Mouse (Mus musculus) neural tube, embryonic 13.5 days (tissue): ENCODE data around the gene Phactr2. TPM values are rescaled to one million over a fixed set of nuclear protein-coding genes. Genes with fewer than 3 reads are reported as not detected.

Experiments used
- ATAC-seq: fragments of 200-750 bp; cut with Nextera tagmentation; 2 replicates; pipeline ENCODE4 v1.8.0; 2017; ENCODE audit warnings: low read depth, mild to moderate bottlenecking, moderate TSS enrichment, moderate library complexity
- H3K27ac ChIP-seq: fragments of 300-500 bp; sonication (generic); replicated peaks from 2 replicates; pipeline ENCODE4 v1.5.1; 2015; ENCODE audit warnings: moderate library complexity, mild to moderate bottlenecking, inconsistent platforms
- H3K27me3 ChIP-seq: fragments of 300-500 bp; sonication (generic); 2 replicates; pipeline ENCODE4 v1.6.1; 2015; ENCODE audit warnings: mild to moderate bottlenecking, inconsistent platforms
- H3K36me3 ChIP-seq: fragments of 300-500 bp; sonication (generic); 2 replicates; pipeline ENCODE4 v1.6.1; 2015; ENCODE audit warnings: mild to moderate bottlenecking, inconsistent platforms
- H3K4me1 ChIP-seq: fragments of 300-500 bp; sonication (generic); replicated peaks from 2 replicates; pipeline ENCODE4 v1.6.1; 2015; ENCODE audit warnings: inconsistent platforms
- H3K4me2 ChIP-seq: fragments of 300-500 bp; sonication (generic); 2 replicates; pipeline ENCODE4 v1.6.1; 2015; ENCODE audit warnings: inconsistent platforms, mild to moderate bottlenecking, moderate library complexity
- H3K4me3 ChIP-seq: fragments of 300-500 bp; sonication (generic); 2 replicates; pipeline ENCODE4 v1.5.1; 2015; ENCODE audit warnings: mild to moderate bottlenecking, inconsistent platforms
- H3K9ac ChIP-seq: fragments of 300-500 bp; sonication (generic); 2 replicates; pipeline ENCODE4 v1.6.1; 2015; ENCODE audit warnings: moderate library complexity, mild to moderate bottlenecking, inconsistent platforms
- H3K9me3 ChIP-seq: fragments of 300-500 bp; sonication (generic); 2 replicates; pipeline ENCODE4 v1.6.1; 2016; ENCODE audit warnings: inconsistent platforms
- WGBS: fragments of 180-500 bp; shearing (Covaris S2); methylation state at CpG from one replicate; pipeline ENCODE4 v1.1.7; 2015; 5-methylcytosine and 5-hydroxymethylcytosine counted together
- polyA plus RNA-seq: library from polyadenylated mRNA; unstranded; fragments of >200 nt; fragmentation: Nextera tagmentation; extraction: Ambion mirVana; gene quantifications from 2 replicates; pipeline ENCODE4 v1.2.1, GENCODE M21; 2015

Phactr2 gene
- polyA plus RNA-seq, 1 experiment from 2014 or later = 11.3 TPM

- Histone ChIP-seq H3K27ac (no peak overlapping the region), H3K27me3 (no peaks in the 10 kb centered on the region), H3K4me1 (no peaks in the 10 kb centered on the region), H3K36me3 (no peaks in the 10 kb centered on the region), H3K4me3 (no peak overlapping the region), H3K9ac (no peak overlapping the region), H3K4me2 (no peak overlapping the region), H3K9me3 (no peaks in the 10 kb centered on the region)
- WGBS = 93% methylated on average over 6 of the region's 6 CpGs
- no peak for ATAC-seq
These were observed 199.1 kb downstream of the Phactr2 start for GRCm38 (mm10) chr10:13275152-13275551.

GRCm38 (mm10) chr10:13274699-13275098 is 199.5 kb downstream of the Phactr2 start:
- no peak for ATAC-seq
- WGBS = 91% methylated on average over 4 of the region's 4 CpGs
- no peaks in the 10 kb centered on the region for H3K9me3 ChIP-seq

GRCm38 (mm10) chr10:13273756-13274155 is 200.5 kb downstream of the Phactr2 start:
- Histone ChIP-seq H3K36me3 (no peaks in the 10 kb centered on the region), H3K4me1 (no peaks in the 10 kb centered on the region), H3K27me3 (no peaks in the 10 kb centered on the region), H3K4me2 (no peak overlapping the region), H3K27ac (no peak overlapping the region), H3K9me3 (no peaks in the 10 kb centered on the region), H3K9ac (no peak overlapping the region), H3K4me3 (no peak overlapping the region)
- 90% methylated on average over 1 of the region's 1 CpGs for WGBS
- ATAC-seq = no peak

More at GRCm38 (mm10) chr10:13274699-13275098, 199.5 kb downstream of the Phactr2 start:
- no peaks in the 10 kb centered on the region for H3K4me1 ChIP-seq
- H3K36me3 ChIP-seq = no peaks in the 10 kb centered on the region
- H3K27ac ChIP-seq = no peak overlapping the region
- H3K4me2 ChIP-seq = no peak overlapping the region
- no peak overlapping the region for H3K4me3 ChIP-seq
- no peaks in the 10 kb centered on the region for H3K27me3 ChIP-seq
- H3K9ac ChIP-seq = no peak overlapping the region

- 90% methylated on average over 8 of the region's 8 CpGs for WGBS
- Histone ChIP-seq H3K27me3 (no peaks in the 10 kb centered on the region), H3K4me1 (no peaks in the 10 kb centered on the region), H3K27ac (no peak overlapping the region), H3K4me3 (no peak overlapping the region), H3K4me2 (no peak overlapping the region), H3K36me3 (no peaks in the 10 kb centered on the region), H3K9me3 (no peaks in the 10 kb centered on the region), H3K9ac (no peak overlapping the region)
- no peak for ATAC-seq
These were observed 202.5 kb downstream of the Phactr2 start for GRCm38 (mm10) chr10:13271716-13272115.

DNA sequence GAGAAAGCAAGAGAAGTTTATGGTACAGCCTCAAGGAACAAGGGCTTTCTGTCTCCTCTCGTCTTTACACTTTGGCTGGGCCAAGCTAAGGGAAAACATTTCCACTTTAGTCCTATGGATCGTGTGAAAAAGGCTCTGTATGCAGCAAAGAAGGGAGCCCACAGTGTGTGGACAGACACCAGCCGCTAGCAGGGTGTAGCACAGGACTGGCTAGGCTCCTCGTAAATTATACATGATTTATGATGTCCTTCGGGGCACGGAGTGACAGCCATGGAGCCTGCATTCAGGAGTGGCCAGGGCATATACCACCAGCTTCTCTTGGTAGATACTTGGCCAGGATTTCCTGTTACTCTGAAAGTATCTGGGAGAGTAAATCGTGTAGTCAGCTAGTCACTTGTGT is 203.1 kb downstream of the Phactr2 start:
- Histone ChIP-seq H3K4me2 (no peak overlapping the region), H3K36me3 (no peaks in the 10 kb centered on the region), H3K27ac (no peak overlapping the region), H3K9me3 (no peaks in the 10 kb centered on the region), H3K9ac (no peak overlapping the region), H3K27me3 (no peaks in the 10 kb centered on the region), H3K4me1 (no peaks in the 10 kb centered on the region), H3K4me3 (no peak overlapping the region)
- WGBS = 49% methylated on average over 7 of the region's 7 CpGs
- ATAC-seq = no peak

DNA sequence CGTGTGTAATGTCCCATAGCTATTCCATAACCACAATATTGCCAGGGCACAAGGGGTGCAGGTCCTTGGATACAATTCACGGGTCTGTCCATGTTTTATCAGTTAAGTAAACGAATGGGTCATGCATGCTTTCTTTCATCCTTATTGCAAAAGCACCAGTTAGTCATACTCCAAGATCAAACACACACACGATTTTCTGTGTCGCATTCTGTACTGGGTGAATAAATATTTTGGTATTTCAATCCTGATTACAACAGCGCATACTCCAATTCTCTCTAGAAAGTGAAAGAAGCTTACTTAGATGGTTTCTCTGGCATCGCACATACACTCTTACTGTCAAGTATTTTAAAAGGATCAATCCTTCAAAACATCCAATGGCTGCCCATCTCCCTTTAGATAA is 203.9 kb downstream of the Phactr2 start:
- H3K4me2 ChIP-seq = no peak overlapping the region
- 93% methylated on average over 7 of the region's 7 CpGs for WGBS
- no peak overlapping the region for H3K27ac ChIP-seq
- H3K4me3 ChIP-seq = no peak overlapping the region
- ATAC-seq = no peak
- no peaks in the 10 kb centered on the region for H3K27me3 ChIP-seq
- H3K4me1 ChIP-seq = no peaks in the 10 kb centered on the region
- no peaks in the 10 kb centered on the region for H3K9me3 ChIP-seq
- no peaks in the 10 kb centered on the region for H3K36me3 ChIP-seq
- H3K9ac ChIP-seq = no peak overlapping the region

GRCm38 (mm10) chr10:13259251-13259650 is 215.0 kb downstream of the Phactr2 start:
- WGBS = 87% methylated on average over 3 of the region's 3 CpGs
- H3K4me3 ChIP-seq = no peak overlapping the region

DNA sequence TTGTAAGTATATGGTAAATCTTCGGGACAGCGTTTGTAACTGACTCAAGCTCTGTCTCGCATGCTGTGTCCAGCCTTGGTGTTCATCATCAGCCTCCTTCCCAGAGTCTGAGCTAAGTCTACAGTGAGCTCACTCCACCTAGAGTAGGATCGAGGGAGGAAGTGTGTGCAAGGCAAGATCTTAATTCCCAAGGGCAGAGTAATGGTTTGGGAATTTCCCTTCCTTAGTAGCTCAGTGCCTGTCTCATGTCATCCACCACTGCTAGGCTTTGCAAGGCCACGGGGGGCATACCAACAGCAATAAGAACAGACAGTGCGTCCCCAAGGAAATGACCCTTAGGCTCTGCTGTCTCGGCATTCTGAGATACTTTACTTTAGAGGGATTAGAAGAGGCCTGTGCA is 218.0 kb downstream of the Phactr2 start:
- H3K27ac ChIP-seq = no peak overlapping the region
- H3K27me3 ChIP-seq = no peaks in the 10 kb centered on the region
- H3K4me1 ChIP-seq = no peaks in the 10 kb centered on the region
- H3K36me3 ChIP-seq = peaks cover 8% of the 10 kb centered on the region
- H3K9me3 ChIP-seq = no peaks in the 10 kb centered on the region
- WGBS = 75% methylated on average over 7 of the region's 7 CpGs
- no peak overlapping the region for H3K9ac ChIP-seq
- ATAC-seq = no peak
- H3K4me2 ChIP-seq = no peak overlapping the region
- H3K4me3 ChIP-seq = no peak overlapping the region

More at GRCm38 (mm10) chr10:13259251-13259650, 215.0 kb downstream of the Phactr2 start:
- no peak overlapping the region for H3K4me2 ChIP-seq
- ATAC-seq = no peak
- H3K4me1 ChIP-seq = no peaks in the 10 kb centered on the region
- no peak overlapping the region for H3K9ac ChIP-seq
- H3K36me3 ChIP-seq = no peaks in the 10 kb centered on the region; the same call in 1 of the 2 replicates
- no peaks in the 10 kb centered on the region for H3K27me3 ChIP-seq
- H3K27ac ChIP-seq = no peak overlapping the region
- no peaks in the 10 kb centered on the region for H3K9me3 ChIP-seq

DNA sequence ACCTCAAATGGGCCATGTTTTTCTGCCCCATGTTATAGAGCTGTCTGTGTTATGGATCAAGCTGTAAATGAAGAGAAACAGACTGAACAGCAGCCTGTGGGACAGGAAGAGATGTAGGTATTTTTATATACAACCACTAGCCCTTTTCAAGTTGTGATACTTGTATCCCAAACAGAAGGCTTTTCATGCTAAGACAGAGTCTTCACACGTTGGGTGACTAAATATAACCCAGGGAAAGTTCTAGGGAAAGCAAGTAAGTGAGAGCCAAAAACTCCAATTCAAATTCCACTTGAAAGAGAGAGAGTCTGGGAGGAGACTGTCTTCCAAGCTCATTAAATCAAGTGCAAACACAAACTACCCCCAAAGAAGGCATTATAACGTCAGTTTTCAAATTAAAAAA is 223.9 kb downstream of the Phactr2 start:
- Histone ChIP-seq H3K36me3 (peaks cover 14% of the 10 kb centered on the region), H3K4me1 (no peaks in the 10 kb centered on the region), H3K4me3 (no peak overlapping the region), H3K9ac (no peak overlapping the region), H3K4me2 (no peak overlapping the region), H3K9me3 (no peaks in the 10 kb centered on the region), H3K27me3 (no peaks in the 10 kb centered on the region), H3K27ac (no peak overlapping the region)
- 66% methylated on average over 2 of the region's 2 CpGs for WGBS
- ATAC-seq = no peak

DNA sequence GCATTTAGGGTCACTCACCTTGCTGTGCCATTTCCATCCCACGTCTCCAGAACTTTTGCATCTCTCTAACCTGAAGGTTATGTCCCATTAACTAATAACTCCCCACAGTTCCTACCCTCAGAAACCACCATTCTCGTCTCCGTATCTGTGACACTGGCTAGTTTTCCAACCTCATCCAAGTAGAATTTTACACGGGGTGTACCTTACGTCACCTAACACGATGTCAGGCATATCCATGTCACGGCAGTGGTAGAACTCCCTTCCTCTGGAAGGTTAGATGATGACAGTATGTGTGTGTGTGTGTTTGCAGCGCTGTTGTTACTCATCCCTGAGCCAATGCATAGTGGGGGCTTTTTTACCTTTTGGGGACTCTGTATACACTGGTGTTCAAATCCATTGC is 225.1 kb downstream of the Phactr2 start:
- H3K4me1 ChIP-seq = no peaks in the 10 kb centered on the region; the same call in 1 of the 2 replicates

DNA sequence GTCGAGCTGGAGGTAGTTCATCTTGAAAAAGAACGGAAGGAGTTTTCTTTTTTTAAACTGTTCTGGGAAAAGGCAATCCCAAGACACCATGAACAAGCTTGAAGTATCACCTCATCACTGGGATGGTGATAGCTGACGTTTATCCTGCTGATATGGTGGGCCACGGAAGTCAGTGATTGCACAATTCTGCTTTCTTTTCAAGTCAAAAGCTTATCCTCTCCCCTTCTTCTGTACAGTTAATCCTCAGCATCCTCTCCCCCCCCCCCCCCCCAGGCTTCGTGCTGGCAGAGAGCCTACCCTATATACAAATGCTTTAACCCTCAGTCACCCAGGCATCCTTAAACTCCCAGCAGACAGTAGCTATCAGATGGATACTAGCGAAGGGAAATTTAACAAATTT is 228.5 kb downstream of the Phactr2 start:
- H3K27me3 ChIP-seq = no peaks in the 10 kb centered on the region
- no peaks in the 10 kb centered on the region for H3K9me3 ChIP-seq
- H3K36me3 ChIP-seq = peaks cover 6% of the 10 kb centered on the region
- WGBS = 66% methylated on average over 6 of the region's 6 CpGs
- no peak for ATAC-seq
- H3K4me3 ChIP-seq = no peak overlapping the region
- no peaks in the 10 kb centered on the region; the same call in 1 of the 2 replicates for H3K4me1 ChIP-seq
- H3K9ac ChIP-seq = no peak overlapping the region
- H3K27ac ChIP-seq = no peak overlapping the region
- no peak overlapping the region for H3K4me2 ChIP-seq

More for the DNA sequence above, 225.1 kb downstream of the Phactr2 start:
- Histone ChIP-seq H3K9me3 (no peaks in the 10 kb centered on the region), H3K27ac (no peak overlapping the region), H3K4me2 (no peak overlapping the region), H3K9ac (no peak overlapping the region), H3K27me3 (no peaks in the 10 kb centered on the region), H3K4me3 (no peak overlapping the region), H3K36me3 (peaks cover 14% of the 10 kb centered on the region)
- no peak for ATAC-seq
- WGBS = 96% methylated on average over 8 of the region's 8 CpGs

- H3K27me3 ChIP-seq = no peaks in the 10 kb centered on the region
- H3K36me3 ChIP-seq = peaks cover 6% of the 10 kb centered on the region
- no peak overlapping the region for H3K4me3 ChIP-seq
- no peak overlapping the region for H3K9ac ChIP-seq
- no peak for ATAC-seq
- WGBS = 37% methylated on average over 3 of the region's 3 CpGs
- H3K27ac ChIP-seq = no peak overlapping the region
- H3K4me2 ChIP-seq = no peak overlapping the region
- no peaks in the 10 kb centered on the region; the same call in 1 of the 2 replicates for H3K4me1 ChIP-seq
- no peaks in the 10 kb centered on the region for H3K9me3 ChIP-seq
These were observed 230.0 kb downstream of the Phactr2 start for GRCm38 (mm10) chr10:13244192-13244591.

DNA sequence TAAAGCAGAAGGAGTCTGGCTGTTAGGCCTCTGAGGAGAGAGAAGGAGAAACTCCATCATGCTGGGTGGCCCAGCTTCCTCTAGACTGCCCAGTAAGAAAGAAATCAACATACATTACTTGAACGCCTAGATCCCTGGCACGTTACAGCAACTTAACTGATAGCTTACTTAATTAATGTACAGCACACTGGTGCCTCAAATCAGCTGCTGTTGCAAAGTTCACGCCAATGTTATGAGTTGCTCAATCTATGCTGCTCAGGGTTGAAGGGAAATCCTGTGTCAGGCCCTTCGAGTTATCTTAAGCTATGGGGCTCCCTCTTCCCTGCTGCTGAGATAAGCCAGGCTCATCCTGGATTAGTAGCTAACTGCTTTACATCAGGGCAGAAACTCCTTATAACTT is 233.8 kb downstream of the Phactr2 start:
- no peaks in the 10 kb centered on the region; the same call in 1 of the 2 replicates for H3K36me3 ChIP-seq
- H3K27ac ChIP-seq = no peak overlapping the region
- no peaks in the 10 kb centered on the region for H3K27me3 ChIP-seq
- no peaks in the 10 kb centered on the region for H3K9me3 ChIP-seq
- H3K4me3 ChIP-seq = no peak overlapping the region
- 81% methylated on average over 4 of the region's 4 CpGs for WGBS
- ATAC-seq = no peak
- H3K4me2 ChIP-seq = no peak overlapping the region
- H3K9ac ChIP-seq = no peak overlapping the region
- H3K4me1 ChIP-seq = no peaks in the 10 kb centered on the region; the same call in 1 of the 2 replicates
